Mouse (Mus musculus) brain, embryonic 14.5 days (tissue): ENCODE results near the gene Tmem206.

Experiments used
- CTCF ChIP-seq: fragments of 200-500 bp; IDR thresholded peaks from 2 replicates; pipeline ENCODE4 v1.5.1; 2012; ENCODE audit warnings: inconsistent platforms, mild to moderate bottlenecking, moderate library complexity, borderline replicate concordance; ENCODE audit not compliant: insufficient read depth, insufficient read length; ENCODE audit errors: extremely low read depth
- POLR2A ChIP-seq: fragments of 200-500 bp; IDR thresholded peaks from 2 replicates; pipeline ENCODE4 v1.6.1; 2012; ENCODE audit warnings: mild to moderate bottlenecking, inconsistent platforms, borderline replicate concordance; ENCODE audit not compliant: poor library complexity, insufficient read depth, insufficient read length, severe bottlenecking; ENCODE audit errors: extremely low read depth

DNA sequence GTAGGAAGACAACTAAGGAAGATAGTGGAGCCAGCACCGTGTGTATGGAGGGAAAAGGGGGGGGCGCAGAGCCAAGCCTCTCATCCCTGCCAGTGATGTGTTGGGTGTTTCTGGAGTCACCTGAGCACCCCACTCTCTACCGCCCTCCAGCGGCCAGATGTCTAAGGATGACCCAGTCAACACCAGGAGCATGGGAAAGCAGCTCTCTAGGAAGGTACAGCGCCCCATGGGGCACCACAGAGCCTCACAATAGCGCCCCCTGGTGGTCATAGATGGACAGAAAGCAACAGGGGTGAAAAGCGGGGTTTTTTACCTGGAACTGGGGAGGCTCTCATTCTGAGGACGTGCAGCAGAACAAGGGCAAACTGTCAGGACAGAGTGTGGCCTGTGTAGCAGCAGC lies 37.0 kb upstream of the Tmem206 start:
- TF ChIP-seq CTCF (peak; percentile 45; the same call in 1 of the 2 replicates), POLR2A (no peak)
